Mouse (Mus musculus): ENCODE data around the gene Gdap1l1. TPM values are rescaled to one million over a fixed set of nuclear protein-coding genes. Genes with fewer than 3 reads are reported as not detected.
"Not testable (repeated sequence)": the region's sequence is repeated elsewhere in the genome, so short reads cannot be mapped to it uniquely, and the experiment has no call there.

The Gdap1l1 gene
- polyA plus RNA-seq, 1 experiment from 2014 or later = 136 TPM

GRCm38 (mm10) chr2:163453378-163453777 lies 15.1 kb downstream of the Gdap1l1 start:
- Histone ChIP-seq H3K4me2 (no peak overlapping the region), H3K27ac (replicated peaks) (no peak overlapping the region), H3K9me3 (no peaks in the 10 kb centered on the region), H3K27me3 (no peaks in the 10 kb centered on the region), H3K36me3 (peaks cover 48% of the 10 kb centered on the region), H3K4me3 (no peak overlapping the region), H3K9ac (no peak overlapping the region), H3K4me1 (replicated peaks) (no peaks in the 10 kb centered on the region)
- no peak for ATAC-seq (ENCODE audit: low FRiP score, low read depth)
- 91% methylated on average over 13 of the region's 13 CpGs for WGBS

- WGBS = 50% methylated on average over 27 of the region's 27 CpGs
- H3K9ac ChIP-seq = no peak overlapping the region
These were observed 20.4 kb downstream of the Gdap1l1 start for GRCm38 (mm10) chr2:163458539-163459265.

GRCm38 (mm10) chr2:163459380-163459779 lies 21.1 kb downstream of the Gdap1l1 start:
- peak overlapping the region; percentile 49 for H3K27ac ChIP-seq (replicated peaks)
- peaks cover 11% of the 10 kb centered on the region for H3K36me3 ChIP-seq
- no peaks in the 10 kb centered on the region for H3K27me3 ChIP-seq
- H3K9ac ChIP-seq = no peak overlapping the region
- H3K9me3 ChIP-seq = no peaks in the 10 kb centered on the region
- 27% methylated on average over 10 of the region's 10 CpGs for WGBS
- peak overlapping the region; percentile 42 for H3K4me2 ChIP-seq
- H3K4me3 ChIP-seq = no peak overlapping the region
- peak; percentile 55 for ATAC-seq (ENCODE audit: low FRiP score, low read depth)
- H3K4me1 ChIP-seq (replicated peaks) = peaks cover 12% of the 10 kb centered on the region; the same call in 1 of the 2 replicates

More at GRCm38 (mm10) chr2:163458539-163459265, 20.4 kb downstream of the Gdap1l1 start:
- H3K27ac ChIP-seq (replicated peaks) = peak overlapping the region; percentile 49
- 0 out of 2 replicates have a peak, but pooled peaks have one; percentile 33 for ATAC-seq (ENCODE audit: low FRiP score, low read depth)
- H3K9me3 ChIP-seq = no peaks in the 10 kb centered on the region
- no peak overlapping the region for H3K4me3 ChIP-seq
- H3K4me2 ChIP-seq = peak overlapping the region; percentile 42
- H3K36me3 ChIP-seq = peaks cover 17% of the 10 kb centered on the region
- peaks cover 12% of the 10 kb centered on the region; the same call in 1 of the 2 replicates for H3K4me1 ChIP-seq (replicated peaks)
- no peaks in the 10 kb centered on the region for H3K27me3 ChIP-seq

- Histone ChIP-seq H3K36me3 (no peaks in the 10 kb centered on the region), H3K9ac (no peak overlapping the region), H3K27me3 (no peaks in the 10 kb centered on the region), H3K27ac (replicated peaks) (no peak overlapping the region), H3K4me3 (no peak overlapping the region), H3K9me3 (no peaks in the 10 kb centered on the region), H3K4me2 (no peak overlapping the region), H3K4me1 (replicated peaks) (peaks cover 12% of the 10 kb centered on the region; the same call in 1 of the 2 replicates)
- WGBS = 94% methylated on average over 8 of the region's 8 CpGs
- no peak for ATAC-seq (ENCODE audit: low FRiP score, low read depth)
These were observed 22.3 kb downstream of the Gdap1l1 start for GRCm38 (mm10) chr2:163460622-163461021.

GRCm38 (mm10) chr2:163461307-163461706 lies 23.0 kb downstream of the Gdap1l1 start:
- not testable (repeated sequence) for H3K27me3 ChIP-seq; H3K36me3 ChIP-seq; H3K4me2 ChIP-seq; H3K9ac ChIP-seq; H3K27ac ChIP-seq (replicated peaks); ATAC-seq (ENCODE audit: low FRiP score, low read depth); H3K4me3 ChIP-seq; H3K9me3 ChIP-seq
- peaks cover 12% of the 10 kb centered on the region; the same call in 1 of the 2 replicates for H3K4me1 ChIP-seq (replicated peaks)
- WGBS = 93% methylated on average over 9 of the region's 9 CpGs

GRCm38 (mm10) chr2:163462386-163462785 lies 24.1 kb downstream of the Gdap1l1 start:
- H3K9me3 ChIP-seq = no peaks in the 10 kb centered on the region
- no peak for ATAC-seq (ENCODE audit: low FRiP score, low read depth)
- no peak overlapping the region for H3K27ac ChIP-seq (replicated peaks)
- H3K4me1 ChIP-seq (replicated peaks) = peaks cover 12% of the 10 kb centered on the region; the same call in 1 of the 2 replicates
- H3K36me3 ChIP-seq = 0 out of 2 replicates have a peak, but pooled peaks cover 4% of the 10 kb centered on the region
- H3K4me2 ChIP-seq = no peak overlapping the region
- no peaks in the 10 kb centered on the region for H3K27me3 ChIP-seq
- no peak overlapping the region for H3K4me3 ChIP-seq
- 89% methylated on average over 5 of the region's 5 CpGs for WGBS
- no peak overlapping the region for H3K9ac ChIP-seq

GRCm38 (mm10) chr2:163462801-163463200 lies 24.5 kb downstream of the Gdap1l1 start:
- Histone ChIP-seq H3K36me3 (0 out of 2 replicates have a peak, but pooled peaks cover 4% of the 10 kb centered on the region), H3K9ac (no peak overlapping the region), H3K9me3 (no peaks in the 10 kb centered on the region), H3K4me2 (no peak overlapping the region), H3K27me3 (no peaks in the 10 kb centered on the region), H3K4me1 (replicated peaks) (peaks cover 12% of the 10 kb centered on the region; the same call in 1 of the 2 replicates), H3K27ac (replicated peaks) (no peak overlapping the region), H3K4me3 (no peak overlapping the region)
- WGBS = 73% methylated on average over 11 of the region's 11 CpGs
- ATAC-seq (ENCODE audit: low FRiP score, low read depth) = no peak

GRCm38 (mm10) chr2:163463251-163463769 lies 25.0 kb downstream of the Gdap1l1 start:
- no peaks in the 10 kb centered on the region for H3K27me3 ChIP-seq
- no peak for ATAC-seq (ENCODE audit: low FRiP score, low read depth)
- 62% methylated on average over 10 of the region's 10 CpGs for WGBS

GRCm38 (mm10) chr2:163463998-163464397 lies 25.7 kb downstream of the Gdap1l1 start:
- Histone ChIP-seq H3K4me1 (replicated peaks) (peaks cover 8% of the 10 kb centered on the region; the same call in 1 of the 2 replicates), H3K27ac (replicated peaks) (no peak overlapping the region), H3K4me2 (no peak overlapping the region), H3K36me3 (peaks cover 13% of the 10 kb centered on the region; the same call in 1 of the 2 replicates), H3K4me3 (no peak overlapping the region), H3K9me3 (no peaks in the 10 kb centered on the region), H3K27me3 (no peaks in the 10 kb centered on the region), H3K9ac (no peak overlapping the region)
- ATAC-seq (ENCODE audit: low FRiP score, low read depth) = no peak
- 68% methylated on average over 4 of the region's 4 CpGs for WGBS

More at GRCm38 (mm10) chr2:163463251-163463769, 25.0 kb downstream of the Gdap1l1 start:
- Histone ChIP-seq H3K27ac (replicated peaks) (no peak overlapping the region), H3K4me2 (no peak overlapping the region), H3K9me3 (no peaks in the 10 kb centered on the region), H3K4me1 (replicated peaks) (peaks cover 12% of the 10 kb centered on the region; the same call in 1 of the 2 replicates), H3K9ac (no peak overlapping the region), H3K36me3 (0 out of 2 replicates have a peak, but pooled peaks cover 7% of the 10 kb centered on the region), H3K4me3 (no peak overlapping the region)

- Histone ChIP-seq H3K9me3 (no peaks in the 10 kb centered on the region), H3K4me1 (replicated peaks) (0 out of 2 replicates have a peak, but pooled peaks cover 3% of the 10 kb centered on the region), H3K27me3 (no peaks in the 10 kb centered on the region), H3K9ac (no peak overlapping the region), H3K27ac (replicated peaks) (no peak overlapping the region), H3K4me3 (no peak overlapping the region), H3K36me3 (peaks cover 18% of the 10 kb centered on the region; the same call in 1 of the 2 replicates), H3K4me2 (no peak overlapping the region)
- 73% methylated on average over 6 of the region's 6 CpGs for WGBS
- ATAC-seq (ENCODE audit: low FRiP score, low read depth) = no peak
These were observed 26.3 kb downstream of the Gdap1l1 start for GRCm38 (mm10) chr2:163464562-163464961.

GRCm38 (mm10) chr2:163466771-163467170 lies 28.5 kb downstream of the Gdap1l1 start:
- H3K9ac ChIP-seq = no peak overlapping the region
- H3K4me3 ChIP-seq = no peak overlapping the region
- H3K4me1 ChIP-seq (replicated peaks) = peaks cover 9% of the 10 kb centered on the region
- H3K9me3 ChIP-seq = no peaks in the 10 kb centered on the region
- 78% methylated on average over 8 of the region's 8 CpGs for WGBS
- ATAC-seq (ENCODE audit: low FRiP score, low read depth) = no peak
- no peak overlapping the region for H3K4me2 ChIP-seq
- H3K27me3 ChIP-seq = no peaks in the 10 kb centered on the region
- no peak overlapping the region for H3K27ac ChIP-seq (replicated peaks)
- peaks cover 20% of the 10 kb centered on the region; the same call in 1 of the 2 replicates for H3K36me3 ChIP-seq

GRCm38 (mm10) chr2:163467585-163467984 lies 29.3 kb downstream of the Gdap1l1 start:
- H3K4me3 ChIP-seq = no peak overlapping the region
- H3K27me3 ChIP-seq = no peaks in the 10 kb centered on the region
- peaks cover 20% of the 10 kb centered on the region; the same call in 1 of the 2 replicates for H3K36me3 ChIP-seq
- H3K27ac ChIP-seq (replicated peaks) = no peak overlapping the region
- H3K4me2 ChIP-seq = no peak overlapping the region
- H3K9ac ChIP-seq = no peak overlapping the region
- WGBS = 93% methylated on average over 6 of the region's 6 CpGs
- peaks cover 10% of the 10 kb centered on the region for H3K4me1 ChIP-seq (replicated peaks)
- no peaks in the 10 kb centered on the region for H3K9me3 ChIP-seq
- ATAC-seq (ENCODE audit: low FRiP score, low read depth) = no peak

Data from hindbrain, embryonic 15.5 days (tissue).